Mouse (Mus musculus) hindbrain, embryonic 15.5 days (tissue): ENCODE measurements around the gene Rplp0. TPM values are rescaled to one million over a fixed set of nuclear protein-coding genes. Genes with fewer than 3 reads are reported as not detected.
"Not testable (repeated sequence)": the region's sequence is repeated elsewhere in the genome, so short reads cannot be mapped to it uniquely, and the experiment has no call there.

Source experiments
- ATAC-seq: fragments of 200-750 bp; cut with Nextera tagmentation; 2 replicates; pipeline ENCODE4 v1.8.0; 2017; ENCODE audit warnings: low read depth, moderate number of reproducible peaks, moderate TSS enrichment; ENCODE audit not compliant: low FRiP score
- H3K27ac ChIP-seq: fragments of 300-500 bp; sonication (generic); replicated peaks from 2 replicates; pipeline ENCODE4 v1.5.1; 2015; ENCODE audit warnings: mild to moderate bottlenecking, inconsistent platforms
- H3K27me3 ChIP-seq: fragments of 300-500 bp; sonication (generic); 2 replicates; pipeline ENCODE4 v1.6.1; 2015; ENCODE audit warnings: control low read depth, inconsistent platforms
- H3K36me3 ChIP-seq: fragments of 300-500 bp; sonication (generic); 2 replicates; pipeline ENCODE4 v1.6.1; 2015; ENCODE audit warnings: control low read depth, inconsistent platforms
- H3K4me1 ChIP-seq: fragments of 300-500 bp; sonication (generic); replicated peaks from 2 replicates; pipeline ENCODE4 v1.6.1; 2015; ENCODE audit warnings: control low read depth, inconsistent platforms
- H3K4me2 ChIP-seq: fragments of 300-500 bp; sonication (generic); 2 replicates; pipeline ENCODE4 v1.6.1; 2015; ENCODE audit warnings: moderate library complexity, mild to moderate bottlenecking, inconsistent platforms
- H3K4me3 ChIP-seq: fragments of 300-500 bp; sonication (generic); 2 replicates; pipeline ENCODE4 v1.5.1; 2015; ENCODE audit warnings: mild to moderate bottlenecking, inconsistent platforms
- H3K9ac ChIP-seq: fragments of 300-500 bp; sonication (generic); 2 replicates; pipeline ENCODE4 v1.6.1; 2015; ENCODE audit warnings: inconsistent platforms
- H3K9me3 ChIP-seq: fragments of 300-500 bp; sonication (generic); 2 replicates; pipeline ENCODE4 v1.6.1; 2016; ENCODE audit warnings: control low read depth, inconsistent platforms
- WGBS: fragments of 180-500 bp; shearing (Covaris S2); methylation state at CpG from one replicate; pipeline ENCODE4 v1.1.7; 2015; 5-methylcytosine and 5-hydroxymethylcytosine counted together
- polyA plus RNA-seq: library from polyadenylated mRNA; unstranded; fragments of >200 nt; fragmentation: Nextera tagmentation; extraction: Ambion mirVana; gene quantifications from 2 replicates; pipeline ENCODE4 v1.2.1, GENCODE M21; 2015

The Rplp0 gene
- polyA plus RNA-seq, 1 experiment from 2014 or later: 801 TPM

GRCm38 (mm10) chr5:115577686-115578085, 18.4 kb downstream of the Rplp0 start:
- H3K27me3 ChIP-seq, H3K4me1 ChIP-seq, H3K4me3 ChIP-seq, H3K9ac ChIP-seq, H3K27ac ChIP-seq, ATAC-seq, H3K9me3 ChIP-seq, H3K4me2 ChIP-seq: not testable (repeated sequence)
- 95% methylated on average over 4 of the region's 4 CpGs for WGBS
- peaks cover 84% of the 10 kb centered on the region for H3K36me3 ChIP-seq

DNA sequence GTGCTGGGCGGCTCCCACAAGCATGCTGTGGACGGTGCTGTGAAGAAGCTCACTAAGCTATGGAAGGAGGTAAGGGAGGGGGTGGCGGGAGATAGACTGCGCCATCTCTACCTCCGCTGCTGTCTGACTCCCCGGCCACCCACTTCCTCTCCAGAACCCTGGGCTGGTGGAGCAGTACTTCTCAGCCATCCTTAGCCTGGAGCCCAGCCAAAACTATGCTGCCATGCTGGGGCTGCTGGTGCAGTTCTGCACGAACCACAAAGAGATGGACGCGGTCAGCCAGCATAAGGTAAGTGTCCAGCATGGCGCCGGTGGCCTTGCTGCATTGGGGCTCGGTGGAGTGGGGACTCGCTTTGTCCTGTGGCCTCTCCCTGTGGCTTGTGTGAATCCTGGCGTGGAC, 19.7 kb downstream of the Rplp0 start:
- no peak overlapping the region for H3K4me2 ChIP-seq
- no peak overlapping the region for H3K4me3 ChIP-seq
- H3K9me3 ChIP-seq: no peaks in the 10 kb centered on the region
- peaks cover 91% of the 10 kb centered on the region for H3K36me3 ChIP-seq
- no peak overlapping the region for H3K9ac ChIP-seq
- no peak for ATAC-seq
- H3K27ac ChIP-seq: no peak overlapping the region
- 93% methylated on average over 14 of the region's 14 CpGs for WGBS
- H3K4me1 ChIP-seq: no peaks in the 10 kb centered on the region
- no peaks in the 10 kb centered on the region for H3K27me3 ChIP-seq

DNA sequence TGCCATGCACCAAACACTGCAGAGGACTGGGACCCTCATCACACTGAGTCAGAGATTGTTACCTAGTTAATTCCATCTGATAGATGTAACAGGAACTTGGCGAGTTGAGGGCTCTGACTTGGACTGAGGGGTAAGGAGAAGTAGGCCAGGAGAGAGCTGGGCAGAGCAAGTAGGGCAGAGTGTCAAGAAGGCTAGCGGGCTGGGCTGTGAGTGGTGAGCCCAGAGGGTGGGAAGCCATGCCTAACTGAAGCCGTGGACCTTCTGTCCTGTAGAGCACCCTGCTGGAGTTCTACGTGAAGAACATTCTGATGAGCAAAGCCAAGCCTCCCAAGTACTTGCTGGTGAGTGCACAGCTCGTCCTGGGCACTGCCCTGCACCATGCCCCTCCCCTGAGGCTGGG, 20.1 kb downstream of the Rplp0 start:
- no peak overlapping the region for H3K4me2 ChIP-seq
- no peak overlapping the region for H3K9ac ChIP-seq
- H3K4me1 ChIP-seq: no peaks in the 10 kb centered on the region
- H3K9me3 ChIP-seq: no peaks in the 10 kb centered on the region
- H3K27ac ChIP-seq: no peak overlapping the region
- no peaks in the 10 kb centered on the region for H3K27me3 ChIP-seq
- ATAC-seq: no peak
- peaks cover 92% of the 10 kb centered on the region for H3K36me3 ChIP-seq
- 83% methylated on average over 5 of the region's 5 CpGs for WGBS
- H3K4me3 ChIP-seq: no peak overlapping the region

GRCm38 (mm10) chr5:115580229-115581001, 21.1 kb downstream of the Rplp0 start:
- no peak overlapping the region for H3K4me3 ChIP-seq
- 96% methylated on average over 14 of the region's 14 CpGs for WGBS

DNA sequence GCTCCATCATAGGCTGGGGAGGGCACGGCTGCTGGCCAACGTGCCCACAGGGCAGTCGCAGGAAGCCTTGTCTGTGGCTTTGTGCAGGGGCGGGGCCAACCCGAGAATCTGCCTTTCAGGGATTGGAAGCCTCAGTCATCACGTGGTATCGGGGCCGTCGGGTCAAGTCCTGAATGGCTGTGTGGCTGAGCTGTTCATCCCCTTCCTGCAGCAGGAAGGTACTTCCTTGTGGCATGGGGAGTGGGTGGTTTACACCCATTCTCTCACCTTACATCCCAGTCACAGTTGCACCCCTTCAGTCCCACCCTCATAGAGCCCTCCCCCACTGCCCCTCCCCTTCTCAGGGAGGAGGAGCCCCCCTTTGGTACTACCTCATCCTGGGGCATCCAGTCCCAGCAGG, 22.4 kb downstream of the Rplp0 start:
- H3K9ac ChIP-seq: no peak overlapping the region
- H3K4me3 ChIP-seq: no peak overlapping the region
- H3K27ac ChIP-seq: no peak overlapping the region
- peaks cover 94% of the 10 kb centered on the region for H3K36me3 ChIP-seq
- WGBS: 94% methylated on average over 9 of the region's 9 CpGs
- no peaks in the 10 kb centered on the region for H3K4me1 ChIP-seq
- ATAC-seq: no peak
- no peaks in the 10 kb centered on the region for H3K27me3 ChIP-seq
- no peak overlapping the region for H3K4me2 ChIP-seq
- H3K9me3 ChIP-seq: no peaks in the 10 kb centered on the region

More at GRCm38 (mm10) chr5:115580229-115581001, 21.1 kb downstream of the Rplp0 start:
- Histone ChIP-seq H3K4me1 (no peaks in the 10 kb centered on the region), H3K27me3 (no peaks in the 10 kb centered on the region), H3K9ac (no peak overlapping the region), H3K27ac (no peak overlapping the region), H3K9me3 (no peaks in the 10 kb centered on the region), H3K4me2 (no peak overlapping the region), H3K36me3 (peaks cover 92% of the 10 kb centered on the region)
- ATAC-seq: no peak

- ATAC-seq: no peak
- no peaks in the 10 kb centered on the region for H3K9me3 ChIP-seq
- H3K4me3 ChIP-seq: no peak overlapping the region
- H3K4me2 ChIP-seq: no peak overlapping the region
- H3K27me3 ChIP-seq: no peaks in the 10 kb centered on the region
- H3K36me3 ChIP-seq: peaks cover 95% of the 10 kb centered on the region
- H3K27ac ChIP-seq: no peak overlapping the region
- WGBS: 83% methylated on average over 12 of the region's 12 CpGs
- no peaks in the 10 kb centered on the region for H3K4me1 ChIP-seq
- no peak overlapping the region for H3K9ac ChIP-seq
Measured at GRCm38 (mm10) chr5:115585616-115586015, 26.3 kb downstream of the Rplp0 start.

GRCm38 (mm10) chr5:115586166-115586565, 26.9 kb downstream of the Rplp0 start:
- H3K4me2 ChIP-seq: no peak overlapping the region
- no peaks in the 10 kb centered on the region for H3K9me3 ChIP-seq
- H3K36me3 ChIP-seq: peaks cover 92% of the 10 kb centered on the region
- H3K4me1 ChIP-seq: no peaks in the 10 kb centered on the region
- H3K27me3 ChIP-seq: no peaks in the 10 kb centered on the region
- H3K27ac ChIP-seq: no peak overlapping the region
- no peak for ATAC-seq
- no peak overlapping the region for H3K4me3 ChIP-seq
- no peak overlapping the region for H3K9ac ChIP-seq
- WGBS: 60% methylated on average over 15 of the region's 15 CpGs

DNA sequence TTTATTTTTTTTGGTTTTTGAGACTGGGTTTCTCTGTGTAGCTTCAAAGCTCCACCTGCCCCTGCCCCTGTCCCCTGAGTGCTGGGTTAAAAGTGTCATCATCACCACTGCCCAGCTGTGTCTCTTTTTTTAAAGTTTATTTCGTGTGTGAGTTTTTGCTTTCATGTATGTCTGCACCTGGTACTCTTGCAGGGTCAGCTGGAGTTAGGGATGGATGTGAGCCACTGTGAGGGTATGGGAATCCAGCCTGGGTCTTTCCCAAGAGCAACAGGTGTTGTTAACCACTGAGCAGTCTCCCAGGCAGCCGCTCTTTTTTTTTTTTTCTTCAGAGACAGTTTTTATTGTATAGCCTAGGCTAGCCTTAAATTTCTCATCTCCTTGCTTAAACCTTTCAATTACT, 27.5 kb downstream of the Rplp0 start:
- Histone ChIP-seq H3K9ac (no peak overlapping the region), H3K27ac (no peak overlapping the region), H3K27me3 (no peaks in the 10 kb centered on the region), H3K9me3 (no peaks in the 10 kb centered on the region), H3K4me2 (no peak overlapping the region), H3K4me1 (no peaks in the 10 kb centered on the region), H3K4me3 (no peak overlapping the region), H3K36me3 (peaks cover 86% of the 10 kb centered on the region)
- ATAC-seq: no peak
- WGBS: 98% methylated on average over 2 of the region's 2 CpGs

- Histone ChIP-seq H3K27me3 (no peaks in the 10 kb centered on the region), H3K9ac (no peak overlapping the region), H3K36me3 (peaks cover 84% of the 10 kb centered on the region), H3K4me1 (no peaks in the 10 kb centered on the region), H3K4me2 (no peak overlapping the region), H3K27ac (no peak overlapping the region), H3K4me3 (no peak overlapping the region), H3K9me3 (no peaks in the 10 kb centered on the region)
- WGBS: 85% methylated on average over 11 of the region's 11 CpGs
- no peak for ATAC-seq
Measured at GRCm38 (mm10) chr5:115591028-115591427, 31.8 kb downstream of the Rplp0 start.

GRCm38 (mm10) chr5:115591506-115591905, 32.2 kb downstream of the Rplp0 start:
- WGBS: 97% methylated on average over 2 of the region's 2 CpGs
- Histone ChIP-seq H3K27ac (no peak overlapping the region), H3K9me3 (no peaks in the 10 kb centered on the region), H3K4me2 (no peak overlapping the region), H3K4me1 (no peaks in the 10 kb centered on the region), H3K9ac (no peak overlapping the region), H3K36me3 (peaks cover 84% of the 10 kb centered on the region), H3K27me3 (no peaks in the 10 kb centered on the region), H3K4me3 (no peak overlapping the region)
- ATAC-seq: no peak

DNA sequence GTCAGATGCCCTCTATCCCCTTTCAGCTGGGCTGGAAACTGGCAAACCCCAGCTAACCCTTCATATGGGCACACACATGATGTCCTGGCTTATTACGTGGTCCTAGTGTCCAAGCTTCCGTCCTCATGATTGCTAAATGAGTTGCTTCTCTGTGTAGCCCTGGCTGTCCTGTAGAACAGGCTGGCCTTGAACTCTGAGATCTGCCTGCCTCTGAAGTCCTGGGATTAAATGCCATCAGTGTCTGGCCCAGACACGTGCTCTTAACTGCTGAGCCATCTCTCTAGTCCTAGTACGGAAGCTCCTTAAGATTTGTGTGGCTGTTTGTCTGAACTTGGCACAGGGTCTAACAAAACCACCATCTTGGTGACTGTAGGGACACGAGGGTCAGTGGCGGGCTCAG, 44.3 kb downstream of the Rplp0 start:
- Histone ChIP-seq H3K4me2 (no peak overlapping the region), H3K4me3 (no peak overlapping the region), H3K27ac (no peak overlapping the region), H3K36me3 (peaks cover 80% of the 10 kb centered on the region), H3K27me3 (no peaks in the 10 kb centered on the region), H3K9me3 (no peaks in the 10 kb centered on the region), H3K4me1 (no peaks in the 10 kb centered on the region), H3K9ac (no peak overlapping the region)
- WGBS: 97% methylated on average over 6 of the region's 6 CpGs
- ATAC-seq: no peak

GRCm38 (mm10) chr5:115611566-115611965, 52.3 kb downstream of the Rplp0 start:
- H3K4me3 ChIP-seq: no peak overlapping the region
- no peak overlapping the region for H3K27ac ChIP-seq
- no peak overlapping the region for H3K4me2 ChIP-seq
- H3K9ac ChIP-seq: no peak overlapping the region
- ATAC-seq: no peak
- peaks cover 96% of the 10 kb centered on the region for H3K36me3 ChIP-seq
- WGBS: 96% methylated on average over 11 of the region's 11 CpGs
- no peaks in the 10 kb centered on the region for H3K4me1 ChIP-seq
- H3K9me3 ChIP-seq: no peaks in the 10 kb centered on the region
- no peaks in the 10 kb centered on the region for H3K27me3 ChIP-seq
